Mouse (Mus musculus) forebrain, embryonic 14.5 days (tissue): Measurements from ENCODE around the gene Adgrl2. TPM values are rescaled to one million over a fixed set of nuclear protein-coding genes. Genes with fewer than 3 reads are reported as not detected.
A peak's percentile ranks its signal among the peaks of the same experiment; 100 is the strongest.

Experiments
- ATAC-seq: fragments of 200-750 bp; cut with Nextera tagmentation; 2 replicates; pipeline ENCODE4 v1.8.0; 2017; ENCODE audit warnings: mild to moderate bottlenecking, moderate library complexity
- DNase-seq: peaks from one replicate; pipeline ENCODE4 v3.0.0-alpha.2; 2015; ENCODE audit warnings: low spot score
- H3K27ac ChIP-seq: fragments of 300-500 bp; sonication (generic); 2 replicates; pipeline ENCODE4 v1.5.1; 2014; ENCODE audit warnings: low read depth, mild to moderate bottlenecking, control low read depth, low read length, moderate library complexity
- H3K27me3 ChIP-seq: fragments of 300-500 bp; sonication (generic); replicated peaks from 2 replicates; pipeline ENCODE4 v1.6.1; 2014; ENCODE audit warnings: low read length, control low read depth, mixed read lengths; ENCODE audit not compliant: control insufficient read depth, insufficient read depth
- H3K36me3 ChIP-seq: fragments of 300-500 bp; sonication (generic); 2 replicates; pipeline ENCODE4 v1.6.1; 2014; ENCODE audit warnings: low read length, control low read depth; ENCODE audit not compliant: control insufficient read depth, insufficient read depth
- H3K4me1 ChIP-seq: fragments of 300-500 bp; sonication (generic); 2 replicates; pipeline ENCODE4 v1.6.1; 2014; ENCODE audit warnings: antibody characterized with exemption, low read length, control low read depth; ENCODE audit not compliant: control insufficient read depth, insufficient read depth
- H3K4me2 ChIP-seq: fragments of 300-500 bp; sonication (generic); 2 replicates; pipeline ENCODE4 v1.6.1; 2014; ENCODE audit warnings: mild to moderate bottlenecking, control low read depth, low read length
- H3K4me3 ChIP-seq: fragments of 300-500 bp; sonication (generic); 2 replicates; pipeline ENCODE4 v1.5.1; 2014; ENCODE audit warnings: low read depth, low read length, control low read depth
- H3K9ac ChIP-seq: fragments of 300-500 bp; sonication (generic); 2 replicates; pipeline ENCODE4 v1.6.1; 2014; ENCODE audit warnings: mild to moderate bottlenecking, low read length, control low read depth, moderate library complexity
- H3K9me3 ChIP-seq: fragments of 300-500 bp; sonication (generic); replicated peaks from 2 replicates; pipeline ENCODE4 v1.6.1; 2016; ENCODE audit warnings: low read length, control low read depth, mixed read lengths; ENCODE audit not compliant: control insufficient read depth
- WGBS: fragments of 180-500 bp; shearing (Covaris S2); extraction: QIAGEN DNeasy Blood & Tissue Kit; methylation state at CpG from one replicate; pipeline ENCODE4 v1.1.7; 2014; 5-methylcytosine and 5-hydroxymethylcytosine counted together
- polyA plus RNA-seq: library from polyadenylated mRNA; unstranded; fragments of >200 nt; fragmentation: Nextera tagmentation; extraction: Ambion mirVana; gene quantifications from 2 replicates; pipeline ENCODE4 v1.2.1, GENCODE M21; 2014

Gene Adgrl2
- polyA plus RNA-seq, 1 experiment from 2014 or later: 69.4 TPM

DNA sequence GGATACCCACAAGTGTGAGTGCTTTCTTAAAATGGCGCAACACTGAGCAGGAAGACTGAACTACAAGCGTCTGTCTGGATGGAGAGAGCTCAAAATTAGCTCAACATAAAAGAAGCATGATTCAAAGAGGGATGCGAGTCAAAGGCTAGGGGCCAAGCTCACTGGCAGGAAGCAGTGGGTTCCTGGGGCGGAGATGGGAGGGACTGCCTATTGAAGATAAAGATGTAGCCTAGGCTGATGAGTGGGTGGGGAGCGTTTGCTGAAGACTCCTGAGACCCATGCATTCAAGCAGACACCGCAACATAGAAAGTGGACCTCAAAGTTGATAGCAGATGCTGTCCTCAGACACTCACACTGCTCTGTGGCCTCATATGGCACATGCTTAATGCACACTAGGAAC is 146.2 kb downstream of the Adgrl2 start:
- 87% methylated on average over 6 of the region's 6 CpGs for WGBS
- no peak for ATAC-seq

DNA sequence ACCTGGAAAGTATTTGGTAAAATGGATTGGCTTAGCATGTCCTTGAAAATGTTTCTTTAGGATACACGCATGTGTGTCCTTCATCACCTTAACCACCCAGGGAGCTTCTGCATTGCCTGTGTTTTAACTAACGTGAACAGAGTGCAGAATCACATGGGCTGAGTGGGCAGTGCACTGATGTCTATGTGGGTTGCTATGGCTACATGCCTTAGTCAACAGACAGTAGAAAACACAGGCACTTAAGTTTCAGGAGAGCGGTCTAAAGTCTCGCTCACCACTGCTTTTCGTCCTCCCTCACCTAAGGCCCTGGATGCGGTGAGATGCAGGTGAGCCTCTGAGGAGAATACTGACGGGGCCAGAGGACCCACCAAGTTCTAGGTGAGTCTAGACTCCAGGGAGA is 147.8 kb downstream of the Adgrl2 start:
- Histone ChIP-seq H3K4me1 (peaks cover 14% of the 10 kb centered on the region), H3K9me3 (no peaks in the 10 kb centered on the region), H3K9ac (no peak overlapping the region), H3K4me2 (no peak overlapping the region), H3K27me3 (no peaks in the 10 kb centered on the region), H3K36me3 (peaks cover 32% of the 10 kb centered on the region), H3K4me3 (no peak overlapping the region), H3K27ac (no peak overlapping the region)
- WGBS: 78% methylated on average over 7 of the region's 7 CpGs
- DNase-seq: no peak
- no peak for ATAC-seq

More for the DNA sequence above, 146.2 kb downstream of the Adgrl2 start:
- Histone ChIP-seq H3K4me2 (no peak overlapping the region), H3K9me3 (no peaks in the 10 kb centered on the region), H3K4me1 (peaks cover 5% of the 10 kb centered on the region; the same call in 1 of the 2 replicates), H3K36me3 (peaks cover 47% of the 10 kb centered on the region), H3K27me3 (no peaks in the 10 kb centered on the region), H3K27ac (no peak overlapping the region), H3K4me3 (no peak overlapping the region), H3K9ac (no peak overlapping the region)
- no peak for DNase-seq

DNA sequence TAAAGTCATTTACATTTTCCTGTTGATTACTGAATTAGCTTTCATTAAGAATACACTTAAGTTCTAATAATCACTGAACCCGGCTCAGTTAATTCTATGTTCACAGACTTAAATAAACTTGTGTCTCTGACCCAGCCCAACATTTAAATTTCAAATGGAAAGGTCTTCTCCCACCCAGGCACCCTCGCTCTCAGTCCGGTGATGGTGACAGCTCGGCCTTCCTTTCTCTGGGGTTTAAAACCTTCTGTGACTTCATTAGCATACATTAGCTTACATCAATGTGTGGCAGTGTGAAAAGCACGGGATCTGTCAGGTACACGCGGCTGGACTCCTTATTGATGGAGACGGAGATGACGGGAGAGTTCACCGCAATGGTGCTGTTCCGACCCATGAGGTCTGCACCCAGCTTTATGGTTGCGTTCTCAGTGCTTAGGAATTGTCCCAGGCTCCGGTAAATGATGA is 151.5 kb downstream of the Adgrl2 start:
- peaks cover 37% of the 10 kb centered on the region for H3K36me3 ChIP-seq
- 20% methylated on average over 13 of the region's 13 CpGs for WGBS
- no peaks in the 10 kb centered on the region for H3K27me3 ChIP-seq
- DNase-seq: peak; percentile 51
- H3K4me2 ChIP-seq: 0 out of 2 replicates have a peak overlapping the region, but pooled peaks have one; percentile 3
- no peak overlapping the region for H3K27ac ChIP-seq
- peaks cover 14% of the 10 kb centered on the region for H3K4me1 ChIP-seq
- H3K9me3 ChIP-seq: no peaks in the 10 kb centered on the region
- peak; percentile 75 for ATAC-seq
- no peak overlapping the region for H3K4me3 ChIP-seq
- no peak overlapping the region for H3K9ac ChIP-seq

DNA sequence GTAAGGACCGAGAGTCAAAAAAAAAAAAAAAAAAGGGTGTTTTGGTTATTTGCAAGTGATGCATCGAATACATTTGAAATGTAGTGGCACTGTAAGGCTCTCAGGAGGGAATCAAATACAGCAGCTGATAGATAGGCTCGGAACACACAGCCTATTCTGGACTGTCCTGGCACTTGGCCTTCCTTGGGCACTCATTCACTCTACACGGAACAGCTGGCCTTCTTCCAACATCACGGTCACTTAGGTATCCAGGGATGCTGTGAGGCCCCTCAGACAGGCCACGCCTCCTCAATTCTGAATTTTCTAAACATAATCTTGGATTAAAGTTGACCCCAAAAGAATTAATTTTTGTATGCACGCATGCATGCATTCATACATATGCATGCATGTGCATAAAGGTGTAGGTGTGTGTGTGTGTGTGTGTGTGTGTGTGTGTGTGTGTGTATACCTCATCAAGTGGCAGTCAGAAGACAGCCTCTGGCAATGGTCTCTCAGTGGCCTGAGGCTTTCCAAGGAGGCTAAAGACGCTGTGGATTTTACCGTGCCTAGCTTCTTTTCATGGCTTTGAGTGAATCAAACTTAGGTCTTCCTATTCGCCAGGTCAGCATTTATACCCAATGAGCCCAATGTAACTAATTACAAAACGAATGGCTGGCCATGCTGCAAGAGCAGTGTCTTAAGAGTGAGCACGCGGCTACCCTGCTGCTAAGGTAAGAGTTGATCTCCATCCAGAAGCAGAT is 152.1 kb downstream of the Adgrl2 start:
- Histone ChIP-seq H3K9ac (no peak overlapping the region), H3K9me3 (no peaks in the 10 kb centered on the region), H3K4me1 (peaks cover 14% of the 10 kb centered on the region), H3K27ac (no peak overlapping the region), H3K4me2 (no peak overlapping the region), H3K4me3 (no peak overlapping the region), H3K27me3 (no peaks in the 10 kb centered on the region), H3K36me3 (peaks cover 40% of the 10 kb centered on the region)
- DNase-seq (peak; percentile 57), ATAC-seq (peak; percentile 60)
- 35% methylated on average over 13 of the region's 13 CpGs for WGBS

DNA sequence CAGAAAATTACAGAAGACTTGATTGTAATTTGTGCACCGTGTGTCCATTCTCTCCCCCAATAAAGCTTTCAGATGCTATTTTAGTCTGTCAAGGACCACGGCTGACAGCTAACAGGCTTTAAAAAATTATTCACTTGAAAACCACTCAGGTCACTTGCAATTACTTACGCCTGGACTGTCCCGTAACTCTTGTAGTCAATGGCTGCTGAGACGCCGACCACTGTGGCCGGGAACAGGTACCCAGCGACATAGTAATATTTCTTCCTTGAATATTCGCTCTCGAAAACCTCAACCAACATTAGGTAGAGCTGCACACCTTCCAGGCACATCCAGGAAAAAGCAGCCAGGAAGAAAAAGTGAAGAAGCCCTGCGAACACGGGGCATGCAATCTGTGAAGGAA is 155.2 kb downstream of the Adgrl2 start:
- no peaks in the 10 kb centered on the region for H3K9me3 ChIP-seq
- no peak for DNase-seq
- H3K9ac ChIP-seq: no peak overlapping the region
- no peak for ATAC-seq
- no peaks in the 10 kb centered on the region for H3K27me3 ChIP-seq
- 82% methylated on average over 12 of the region's 12 CpGs for WGBS
- no peak overlapping the region for H3K4me2 ChIP-seq
- H3K4me1 ChIP-seq: peaks cover 13% of the 10 kb centered on the region
- H3K27ac ChIP-seq: no peak overlapping the region
- no peak overlapping the region for H3K4me3 ChIP-seq
- H3K36me3 ChIP-seq: peaks cover 47% of the 10 kb centered on the region

DNA sequence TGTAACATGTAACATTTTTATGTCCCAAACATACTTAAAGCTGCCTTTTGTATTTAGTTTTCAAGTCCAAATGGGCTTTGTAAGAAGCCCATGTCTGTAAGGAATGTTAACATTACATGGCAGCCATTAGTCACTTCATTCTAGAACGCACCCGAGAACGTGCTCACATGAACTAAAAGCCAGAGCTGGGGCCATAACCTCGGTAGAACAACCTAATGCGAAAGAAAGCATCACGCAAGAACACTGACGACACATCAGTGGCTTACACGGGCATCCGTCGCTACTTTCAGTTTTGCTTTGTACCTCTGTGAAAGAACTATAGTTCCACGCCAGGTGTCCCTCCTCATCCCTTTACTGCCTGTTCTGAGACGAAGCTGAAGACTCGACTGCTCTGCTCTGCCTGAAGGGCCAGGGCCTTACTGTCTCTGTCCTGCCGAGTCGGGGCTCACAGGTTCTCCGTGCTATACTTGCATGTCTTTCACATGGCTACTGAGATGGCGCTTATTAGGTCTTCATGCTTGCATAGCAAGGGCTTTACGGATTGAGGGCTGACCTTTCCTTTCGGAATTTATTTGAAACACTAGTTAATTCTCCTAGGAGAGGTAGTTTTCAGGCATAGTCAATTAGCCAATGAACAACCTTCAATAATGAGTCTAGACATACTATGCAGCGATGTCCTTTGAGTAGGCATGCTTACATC is 157.1 kb downstream of the Adgrl2 start:
- no peak for ATAC-seq
- no peak overlapping the region for H3K4me3 ChIP-seq

DNA sequence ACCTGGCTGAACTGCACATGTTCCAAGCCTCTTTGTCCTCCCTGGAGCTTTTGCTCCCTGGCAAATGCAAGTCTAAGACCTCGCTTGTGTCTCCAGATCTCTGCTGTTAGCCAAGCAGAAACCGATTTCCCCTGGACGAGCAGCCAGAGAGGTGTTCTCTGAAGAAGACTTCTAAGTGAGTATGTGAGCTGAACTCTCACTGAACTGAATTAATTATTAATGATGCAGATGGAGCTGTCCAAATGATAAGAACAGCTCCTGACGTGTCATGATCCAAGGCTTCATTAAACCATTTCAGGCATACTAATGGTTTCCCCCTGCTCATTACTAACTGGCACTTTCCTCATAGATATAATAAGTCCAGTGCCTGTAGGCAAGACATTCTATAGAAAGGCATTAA is 158.4 kb downstream of the Adgrl2 start:
- Histone ChIP-seq H3K4me1 (no peaks in the 10 kb centered on the region), H3K4me3 (no peak overlapping the region), H3K4me2 (no peak overlapping the region), H3K36me3 (peaks cover 49% of the 10 kb centered on the region), H3K9ac (no peak overlapping the region), H3K27me3 (no peaks in the 10 kb centered on the region), H3K27ac (no peak overlapping the region), H3K9me3 (no peaks in the 10 kb centered on the region)
- 65% methylated on average over 4 of the region's 4 CpGs for WGBS
- DNase-seq (peak; percentile 22), ATAC-seq (no peak)

More for the DNA sequence above, 157.1 kb downstream of the Adgrl2 start:
- peaks cover 2% of the 10 kb centered on the region for H3K4me1 ChIP-seq
- no peak overlapping the region for H3K27ac ChIP-seq
- 96% methylated on average over 20 of the region's 20 CpGs for WGBS
- H3K9me3 ChIP-seq: no peaks in the 10 kb centered on the region
- no peak overlapping the region for H3K4me2 ChIP-seq
- H3K36me3 ChIP-seq: peaks cover 55% of the 10 kb centered on the region
- DNase-seq: no peak
- no peaks in the 10 kb centered on the region for H3K27me3 ChIP-seq
- H3K9ac ChIP-seq: no peak overlapping the region

DNA sequence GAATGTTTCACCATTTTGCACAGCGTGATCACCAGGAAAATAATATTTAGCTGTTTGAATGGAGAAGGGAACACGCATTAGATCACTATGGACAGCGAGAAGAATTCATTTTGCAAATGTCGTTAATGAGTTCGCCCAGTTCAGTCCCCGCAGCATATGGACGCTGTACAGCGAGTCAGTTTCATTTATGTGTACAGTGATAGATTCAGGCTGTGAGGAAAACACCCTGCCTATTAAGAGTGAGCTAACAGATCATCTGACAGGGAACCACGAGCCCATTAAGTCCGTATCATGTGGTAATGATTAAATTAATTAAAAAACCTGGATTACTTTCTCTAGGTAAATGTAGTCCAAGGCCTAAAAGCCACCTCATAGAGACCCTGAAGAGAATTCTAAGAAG is 161.8 kb downstream of the Adgrl2 start:
- WGBS: 51% methylated on average over 10 of the region's 10 CpGs
- Histone ChIP-seq H3K4me2 (no peak overlapping the region), H3K27ac (no peak overlapping the region), H3K27me3 (no peaks in the 10 kb centered on the region), H3K4me3 (no peak overlapping the region), H3K9me3 (no peaks in the 10 kb centered on the region), H3K4me1 (no peaks in the 10 kb centered on the region), H3K36me3 (peaks cover 38% of the 10 kb centered on the region), H3K9ac (no peak overlapping the region)
- DNase-seq: peak; percentile 40
- ATAC-seq: peak; percentile 72

DNA sequence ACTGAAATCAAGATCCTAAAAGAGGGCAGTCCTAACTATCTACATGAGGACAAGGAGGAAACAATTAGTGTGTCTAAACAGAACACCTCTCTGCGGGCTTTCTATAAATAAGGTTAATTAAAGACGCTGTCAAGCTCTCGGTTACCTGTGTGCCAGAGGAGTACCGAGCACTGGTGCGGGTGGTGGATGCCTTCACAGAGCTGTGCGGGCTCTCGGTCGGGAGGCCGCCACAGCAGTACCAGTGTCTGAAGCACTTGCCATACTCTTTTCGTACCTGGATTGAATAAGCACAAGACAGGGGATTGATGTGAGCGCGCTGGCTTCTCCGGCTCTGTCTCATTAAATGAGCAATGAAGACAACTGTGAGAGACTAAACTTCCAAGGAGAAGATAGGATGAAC is 166.8 kb downstream of the Adgrl2 start:
- DNase-seq (no peak), ATAC-seq (no peak)
- H3K4me2 ChIP-seq: no peak overlapping the region
- no peak overlapping the region for H3K9ac ChIP-seq
- no peak overlapping the region for H3K4me3 ChIP-seq
- H3K4me1 ChIP-seq: no peaks in the 10 kb centered on the region
- WGBS: 96% methylated on average over 13 of the region's 13 CpGs
- H3K27me3 ChIP-seq: no peaks in the 10 kb centered on the region
- peaks cover 62% of the 10 kb centered on the region for H3K36me3 ChIP-seq
- no peak overlapping the region for H3K27ac ChIP-seq
- H3K9me3 ChIP-seq: no peaks in the 10 kb centered on the region
